Mouse (Mus musculus) heart, embryonic 13.5 days (tissue): ENCODE data around the gene Vmn2r7. TPM values are rescaled to one million over a fixed set of nuclear protein-coding genes. Genes with fewer than 3 reads are reported as not detected.
"Not testable (repeated sequence)": the region's sequence is repeated elsewhere in the genome, so short reads cannot be mapped to it uniquely, and the experiment has no call there.

Experiments
- ATAC-seq: fragments of 200-750 bp; cut with Nextera tagmentation; 2 replicates; pipeline ENCODE4 v1.8.0; 2017; ENCODE audit warnings: moderate TSS enrichment; ENCODE audit not compliant: insufficient number of reproducible peaks, low FRiP score, low TSS enrichment; ENCODE audit errors: extremely low read depth
- H3K27ac ChIP-seq: fragments of 300-500 bp; sonication (generic); replicated peaks from 2 replicates; pipeline ENCODE4 v1.5.1; 2015; ENCODE audit warnings: moderate library complexity, mild to moderate bottlenecking, inconsistent platforms
- H3K27me3 ChIP-seq: fragments of 300-500 bp; sonication (generic); replicated peaks from 2 replicates; pipeline ENCODE4 v1.6.1; 2015; ENCODE audit warnings: mild to moderate bottlenecking, inconsistent platforms
- H3K36me3 ChIP-seq: fragments of 300-500 bp; sonication (generic); 2 replicates; pipeline ENCODE4 v1.6.1; 2015; ENCODE audit warnings: mild to moderate bottlenecking, inconsistent platforms
- H3K4me1 ChIP-seq: fragments of 300-500 bp; sonication (generic); 2 replicates; pipeline ENCODE4 v1.6.1; 2015; ENCODE audit warnings: inconsistent platforms
- H3K4me2 ChIP-seq: fragments of 300-500 bp; sonication (generic); 2 replicates; pipeline ENCODE4 v1.6.1; 2015; ENCODE audit warnings: inconsistent platforms, mild to moderate bottlenecking, moderate library complexity
- H3K4me3 ChIP-seq: fragments of 300-500 bp; sonication (generic); 2 replicates; pipeline ENCODE4 v1.5.1; 2015; ENCODE audit warnings: moderate library complexity, mild to moderate bottlenecking, inconsistent platforms
- H3K9ac ChIP-seq: fragments of 300-500 bp; sonication (generic); 2 replicates; pipeline ENCODE4 v1.6.1; 2015; ENCODE audit warnings: inconsistent platforms, mild to moderate bottlenecking, moderate library complexity
- H3K9me3 ChIP-seq: fragments of 300-500 bp; sonication (generic); 2 replicates; pipeline ENCODE4 v1.6.1; 2016; ENCODE audit warnings: inconsistent platforms
- WGBS: fragments of 180-500 bp; shearing (Covaris S2); methylation state at CpG from one replicate; pipeline ENCODE4 v1.1.7; 2015; ENCODE audit warnings: mixed read lengths; 5-methylcytosine and 5-hydroxymethylcytosine counted together
- polyA plus RNA-seq: library from polyadenylated mRNA; unstranded; fragments of >200 nt; fragmentation: Nextera tagmentation; extraction: Ambion mirVana; gene quantifications from 2 replicates; pipeline ENCODE4 v1.2.1, GENCODE M21; 2015

Gene Vmn2r7
- not detected in 2 replicates for polyA plus RNA-seq

DNA sequence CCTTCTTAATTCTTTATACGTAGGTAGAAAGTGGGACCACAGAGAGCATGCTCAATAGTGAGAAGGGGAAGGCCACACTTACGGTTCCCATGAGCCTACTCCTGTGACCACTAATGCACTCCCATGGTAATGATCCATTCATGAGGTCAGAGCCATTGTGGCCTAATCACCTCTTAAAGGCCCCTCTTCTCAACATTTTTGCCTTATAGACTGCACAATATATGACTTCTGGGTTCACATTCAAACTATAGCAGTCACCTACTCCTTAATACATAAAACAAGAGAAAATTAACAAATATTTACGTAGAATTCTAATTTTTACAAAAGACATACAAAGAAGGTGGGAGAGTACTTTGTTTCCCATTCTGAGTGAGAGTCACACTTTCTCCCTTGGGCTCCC lies at the start of gene Vmn2r7:
Gene Vmn2r7 (minus strand): TSS at position 101 of the 400 bp plus-strand sequence.
- H3K4me2 ChIP-seq, ATAC-seq: not testable (repeated sequence)
- 78% methylated on average over 3 of the region's 3 CpGs for WGBS

DNA sequence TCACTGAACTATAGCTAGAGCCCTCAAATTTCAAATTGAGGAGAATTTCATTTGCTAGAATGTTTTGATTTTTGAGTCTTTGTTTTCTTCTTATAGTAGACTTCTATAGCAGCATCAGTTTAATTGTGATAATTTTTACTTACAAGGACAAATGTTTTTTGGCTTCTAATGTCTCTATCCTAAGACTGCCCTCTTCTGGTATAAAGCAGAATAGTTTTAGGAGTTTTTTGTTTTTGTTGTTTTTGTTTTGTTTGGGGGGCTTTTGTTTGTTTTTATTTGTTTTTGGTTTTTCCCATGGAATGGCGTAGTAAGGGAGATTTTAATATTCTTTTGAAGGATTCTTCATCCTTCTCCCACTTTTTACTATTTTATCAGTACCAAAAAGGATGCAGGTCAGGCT lies 45.2 kb upstream of the Vmn2r7 start:
- 40% methylated on average over 1 of the region's 1 CpGs for WGBS
- Histone ChIP-seq H3K9me3 (no peaks in the 10 kb centered on the region), H3K36me3 (no peaks in the 10 kb centered on the region), H3K4me1 (no peaks in the 10 kb centered on the region), H3K4me3 (no peak overlapping the region), H3K4me2 (no peak overlapping the region), H3K9ac (no peak overlapping the region), H3K27ac (no peak overlapping the region), H3K27me3 (no peaks in the 10 kb centered on the region)
- ATAC-seq = no peak

More for the DNA sequence above, at the start of gene Vmn2r7:
- not testable (repeated sequence) for H3K27ac ChIP-seq, H3K27me3 ChIP-seq, H3K9me3 ChIP-seq, H3K9ac ChIP-seq, H3K36me3 ChIP-seq, H3K4me1 ChIP-seq, H3K4me3 ChIP-seq

DNA sequence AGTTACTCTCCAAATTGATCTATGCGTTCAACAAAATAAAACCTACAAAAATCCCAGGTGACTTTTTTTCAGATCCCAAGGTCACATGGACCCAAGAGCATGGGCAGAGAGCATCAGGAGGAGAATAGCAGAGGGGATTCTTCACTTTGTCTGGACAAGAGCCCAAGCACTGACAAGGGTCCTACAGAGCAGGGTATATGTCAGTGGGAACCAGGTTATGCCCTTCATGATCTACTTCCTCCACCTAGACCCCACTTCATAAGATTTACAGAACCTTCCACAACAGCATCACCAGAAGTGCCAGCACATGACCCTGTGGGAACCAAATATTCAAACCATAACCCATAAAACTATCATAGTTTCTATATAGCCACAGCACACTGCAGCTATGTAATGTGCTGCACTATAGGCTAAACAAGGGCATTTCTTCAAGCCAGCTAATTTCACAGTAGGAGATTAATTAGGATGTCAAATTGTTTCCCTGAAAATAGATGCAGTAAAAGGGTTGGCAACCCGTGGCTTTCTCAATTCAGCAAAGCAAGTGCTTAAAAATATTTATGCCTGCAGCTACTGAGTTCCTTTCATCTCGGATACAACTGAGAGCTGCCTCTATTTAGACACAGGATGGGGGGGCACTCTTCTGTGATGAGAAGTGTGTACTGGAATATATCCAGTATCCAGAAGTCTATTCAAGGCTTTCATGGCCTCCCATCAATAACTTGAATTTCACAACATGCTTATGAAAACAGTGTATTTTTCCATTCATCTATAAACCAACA lies 33.8 kb upstream of the Vmn2r7 start:
- ATAC-seq = no peak
- H3K27me3 ChIP-seq = no peaks in the 10 kb centered on the region

DNA sequence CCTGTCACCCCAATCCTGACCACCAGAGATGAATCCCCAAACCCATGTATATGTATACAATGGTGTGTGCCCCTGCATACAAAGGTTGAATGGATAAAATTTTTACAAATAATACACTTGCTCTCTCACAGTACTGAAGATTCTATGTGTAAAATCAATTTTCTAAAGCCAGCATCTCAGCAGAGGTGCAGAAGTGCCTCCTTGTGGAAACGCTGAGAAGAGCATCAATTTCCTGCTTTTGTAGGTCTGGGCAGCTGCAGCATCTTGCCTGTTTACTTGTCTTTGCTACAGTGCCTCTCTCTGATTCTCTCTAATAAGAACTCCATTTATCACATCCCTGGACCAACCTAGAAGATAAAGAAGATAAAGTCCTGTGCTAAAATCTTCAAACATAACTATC lies 32.1 kb upstream of the Vmn2r7 start:
- no peak overlapping the region for H3K27ac ChIP-seq
- no peaks in the 10 kb centered on the region for H3K27me3 ChIP-seq
- no peak overlapping the region for H3K4me3 ChIP-seq
- no peaks in the 10 kb centered on the region for H3K9me3 ChIP-seq
- no peak for ATAC-seq
- 59% methylated on average over 1 of the region's 1 CpGs for WGBS
- no peak overlapping the region for H3K9ac ChIP-seq
- no peak overlapping the region for H3K4me2 ChIP-seq
- H3K4me1 ChIP-seq = no peaks in the 10 kb centered on the region
- H3K36me3 ChIP-seq = no peaks in the 10 kb centered on the region

More for the DNA sequence above, 33.8 kb upstream of the Vmn2r7 start:
- no peak overlapping the region for H3K4me2 ChIP-seq
- H3K9ac ChIP-seq = no peak overlapping the region
- WGBS = 61% methylated on average over 3 of the region's 3 CpGs
- H3K4me1 ChIP-seq = no peaks in the 10 kb centered on the region
- H3K27ac ChIP-seq = no peak overlapping the region
- no peak overlapping the region for H3K4me3 ChIP-seq
- no peaks in the 10 kb centered on the region for H3K36me3 ChIP-seq
- no peaks in the 10 kb centered on the region for H3K9me3 ChIP-seq

DNA sequence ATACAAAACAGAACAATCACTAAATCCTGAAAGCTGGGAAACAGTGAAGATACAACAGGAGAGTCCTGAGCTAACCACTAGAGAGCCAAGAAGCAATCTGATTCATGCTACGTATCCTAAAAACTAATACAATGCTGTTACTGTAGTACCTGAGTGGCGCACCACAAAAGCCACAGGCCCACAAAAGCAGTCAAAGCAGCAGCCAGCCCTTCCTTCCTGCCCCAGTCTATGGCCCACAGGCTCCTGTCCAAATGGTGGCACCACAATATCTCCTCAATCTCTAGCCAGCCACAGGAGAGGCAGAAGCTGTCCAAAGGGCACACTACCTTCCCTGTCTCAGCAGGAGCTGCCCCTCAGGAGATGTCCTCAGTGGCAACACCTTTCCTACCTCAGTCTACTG lies 1.7 kb downstream of the Vmn2r7 start:
- no peak overlapping the region for H3K4me2 ChIP-seq
- ATAC-seq = no peak
- no peak overlapping the region for H3K27ac ChIP-seq
- no peak overlapping the region for H3K4me3 ChIP-seq
- H3K9ac ChIP-seq = no peak overlapping the region
- H3K4me1 ChIP-seq = no peaks in the 10 kb centered on the region
- H3K27me3 ChIP-seq = no peaks in the 10 kb centered on the region
- no peaks in the 10 kb centered on the region for H3K36me3 ChIP-seq
- H3K9me3 ChIP-seq = no peaks in the 10 kb centered on the region
- 87% methylated on average over 2 of the region's 2 CpGs for WGBS

DNA sequence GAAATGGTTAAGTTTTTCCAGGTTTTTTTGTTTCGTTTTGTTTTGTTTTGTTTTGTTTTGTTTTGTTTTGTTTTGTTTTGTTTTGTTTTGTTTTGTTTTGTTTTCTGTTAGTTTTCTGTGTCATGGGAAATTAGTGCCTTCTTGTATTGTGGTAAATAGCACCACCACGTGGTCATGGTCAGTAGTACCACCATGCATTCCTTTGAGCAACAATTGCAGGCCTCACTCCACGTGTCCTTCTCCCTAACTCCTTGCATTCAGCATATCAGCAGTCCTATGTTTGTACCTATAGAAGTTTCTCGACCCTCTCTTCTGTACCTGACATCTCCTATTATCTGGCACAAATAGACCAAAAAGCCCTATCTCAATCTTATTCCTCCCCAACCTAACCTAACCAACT lies 2.3 kb downstream of the Vmn2r7 start:
- ATAC-seq = no peak
- 9% methylated on average over 4 of the region's 4 CpGs for WGBS
- Histone ChIP-seq H3K4me1 (no peaks in the 10 kb centered on the region), H3K9ac (no peak overlapping the region), H3K4me2 (no peak overlapping the region), H3K9me3 (no peaks in the 10 kb centered on the region), H3K4me3 (no peak overlapping the region), H3K27me3 (no peaks in the 10 kb centered on the region), H3K27ac (no peak overlapping the region), H3K36me3 (no peaks in the 10 kb centered on the region)

DNA sequence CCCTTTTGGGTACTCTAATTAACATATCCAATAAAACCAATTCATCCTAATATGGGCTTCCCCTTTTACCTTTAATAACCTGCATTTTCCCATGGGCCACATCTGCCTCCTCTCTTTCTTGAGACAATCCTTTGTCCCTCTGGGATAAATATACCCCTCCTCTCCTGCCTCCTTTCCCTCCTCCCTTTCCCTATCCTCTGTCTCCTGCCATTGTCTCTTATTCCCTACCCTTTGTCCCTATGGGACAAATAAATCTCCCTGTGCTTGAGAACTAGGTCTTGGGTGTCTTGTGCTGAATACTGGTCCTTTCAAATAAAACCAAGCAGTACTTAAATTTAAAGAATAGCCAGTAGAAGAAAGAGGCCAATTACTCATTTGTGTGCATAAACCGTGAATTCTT lies 13.4 kb downstream of the Vmn2r7 start:
- Histone ChIP-seq H3K9ac (no peak overlapping the region), H3K36me3 (no peaks in the 10 kb centered on the region), H3K27ac (no peak overlapping the region), H3K27me3 (no peaks in the 10 kb centered on the region), H3K4me2 (no peak overlapping the region), H3K4me1 (no peaks in the 10 kb centered on the region), H3K4me3 (no peak overlapping the region), H3K9me3 (no peaks in the 10 kb centered on the region)
- no peak for ATAC-seq
- WGBS = 83% methylated on average over 1 of the region's 1 CpGs

DNA sequence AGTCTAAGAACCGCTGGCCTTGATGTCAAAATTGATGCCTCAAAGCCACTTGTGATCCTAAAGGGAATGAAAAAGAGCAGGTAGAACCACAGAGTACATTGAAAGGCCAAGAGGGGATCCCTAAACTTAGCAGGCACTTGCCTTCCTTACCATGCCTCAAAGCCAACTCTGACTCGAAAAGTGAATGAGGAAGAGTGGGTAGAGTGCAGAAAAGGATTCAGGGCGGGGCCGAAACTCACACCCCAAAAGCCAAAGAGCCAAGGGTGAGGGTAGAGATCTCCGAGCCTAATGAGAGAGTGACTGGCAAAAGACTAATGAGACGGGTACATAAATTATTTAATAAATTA lies 53.3 kb downstream of the Vmn2r7 start:
- Histone ChIP-seq H3K4me1 (no peaks in the 10 kb centered on the region), H3K36me3 (no peaks in the 10 kb centered on the region), H3K9ac (no peak overlapping the region), H3K4me3 (no peak overlapping the region), H3K4me2 (no peak overlapping the region), H3K27ac (no peak overlapping the region), H3K27me3 (no peaks in the 10 kb centered on the region), H3K9me3 (no peaks in the 10 kb centered on the region)
- ATAC-seq = no peak
- WGBS = 52% methylated on average over 6 of the region's 6 CpGs

DNA sequence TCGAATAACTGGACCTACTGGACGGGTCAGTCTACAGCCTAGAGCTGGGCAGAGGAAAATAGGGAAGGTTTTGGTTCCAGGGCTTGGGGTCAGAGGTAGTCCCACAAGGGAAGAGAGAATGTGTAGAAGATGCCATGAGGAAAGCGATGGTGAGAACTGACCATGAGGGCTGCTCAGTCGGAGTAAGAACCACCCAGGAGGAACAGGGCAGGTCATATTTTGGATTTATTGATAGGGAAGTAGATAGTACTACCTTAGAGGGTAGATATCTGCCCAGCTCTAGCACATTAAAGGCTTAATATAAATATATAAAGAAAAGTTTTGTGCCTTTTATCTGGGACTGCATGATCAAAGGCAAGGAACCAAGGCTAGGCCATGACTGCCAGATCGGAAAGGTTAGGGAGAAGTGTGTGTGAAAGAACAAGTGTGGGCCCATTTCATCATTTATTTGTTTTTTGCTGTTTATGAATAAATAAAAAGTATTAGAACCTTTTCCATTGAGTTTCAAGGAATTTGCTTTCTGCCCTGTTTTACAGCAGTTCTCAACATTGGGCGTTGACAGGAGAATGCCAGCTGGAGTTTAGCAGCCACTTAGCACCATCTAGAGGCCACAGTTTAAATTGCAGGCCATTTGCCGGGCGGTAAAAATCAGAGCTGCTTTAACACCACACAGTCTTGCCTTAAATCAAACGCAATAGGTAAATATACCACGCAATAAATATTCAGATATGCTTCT lies 53.9 kb downstream of the Vmn2r7 start:
- no peaks in the 10 kb centered on the region for H3K27me3 ChIP-seq
- no peaks in the 10 kb centered on the region for H3K36me3 ChIP-seq
- ATAC-seq = no peak
- H3K4me1 ChIP-seq = no peaks in the 10 kb centered on the region
- H3K4me2 ChIP-seq = no peak overlapping the region
- H3K27ac ChIP-seq = no peak overlapping the region
- H3K9me3 ChIP-seq = no peaks in the 10 kb centered on the region
- WGBS = 45% methylated on average over 10 of the region's 10 CpGs
- H3K4me3 ChIP-seq = no peak overlapping the region
- no peak overlapping the region for H3K9ac ChIP-seq

DNA sequence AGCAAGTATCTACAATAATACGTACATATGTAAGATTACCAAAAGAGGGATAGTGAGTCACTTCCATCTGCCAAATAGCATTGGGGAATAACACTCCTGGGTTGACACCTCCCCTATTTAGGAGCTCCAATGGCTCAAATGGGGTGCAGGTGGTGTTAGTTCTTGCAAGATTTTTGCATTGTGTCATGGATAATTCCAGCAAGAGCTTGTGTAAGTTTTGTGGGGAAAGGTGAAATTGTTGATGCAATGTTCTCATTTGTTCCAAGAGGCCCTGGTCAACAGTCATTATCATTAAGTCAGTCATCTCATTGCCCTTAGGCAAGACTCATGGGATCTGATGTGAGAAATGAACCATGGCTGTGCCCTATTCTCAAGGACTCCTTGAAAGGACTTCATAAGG lies 61.7 kb downstream of the Vmn2r7 start:
- no peaks in the 10 kb centered on the region for H3K27me3 ChIP-seq
- no peak overlapping the region for H3K4me3 ChIP-seq
- ATAC-seq = no peak
- H3K4me2 ChIP-seq = no peak overlapping the region
- H3K9ac ChIP-seq = no peak overlapping the region
- H3K4me1 ChIP-seq = no peaks in the 10 kb centered on the region
- H3K27ac ChIP-seq = no peak overlapping the region
- no peaks in the 10 kb centered on the region for H3K36me3 ChIP-seq
- H3K9me3 ChIP-seq = no peaks in the 10 kb centered on the region
- 89% methylated on average over 1 of the region's 1 CpGs for WGBS

DNA sequence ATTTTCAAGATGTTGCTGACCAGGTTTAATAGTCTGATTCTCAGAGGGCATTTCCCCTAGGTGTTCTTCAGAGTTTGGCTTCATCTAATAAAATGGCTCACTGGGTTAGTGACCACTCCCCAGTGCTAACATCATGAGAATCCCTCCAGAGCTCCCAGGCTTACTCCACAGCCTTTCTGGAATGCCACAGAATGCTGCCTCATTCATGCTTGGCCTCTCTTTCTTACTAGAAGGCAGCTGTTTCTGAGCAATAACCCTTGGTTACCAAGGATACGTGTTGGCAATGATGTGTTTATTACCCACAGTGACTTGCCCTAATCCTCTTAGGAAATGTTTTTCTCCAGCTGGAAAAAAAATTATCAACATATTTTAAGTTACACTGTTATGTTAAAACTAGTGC lies 72.4 kb downstream of the Vmn2r7 start:
- no peaks in the 10 kb centered on the region for H3K4me1 ChIP-seq
- no peaks in the 10 kb centered on the region for H3K9me3 ChIP-seq
- H3K4me2 ChIP-seq = no peak overlapping the region
- ATAC-seq = no peak
- H3K27me3 ChIP-seq = no peaks in the 10 kb centered on the region
- WGBS = 85% methylated on average over 1 of the region's 1 CpGs
- no peak overlapping the region for H3K27ac ChIP-seq
- no peak overlapping the region for H3K9ac ChIP-seq
- no peaks in the 10 kb centered on the region for H3K36me3 ChIP-seq
- H3K4me3 ChIP-seq = no peak overlapping the region

DNA sequence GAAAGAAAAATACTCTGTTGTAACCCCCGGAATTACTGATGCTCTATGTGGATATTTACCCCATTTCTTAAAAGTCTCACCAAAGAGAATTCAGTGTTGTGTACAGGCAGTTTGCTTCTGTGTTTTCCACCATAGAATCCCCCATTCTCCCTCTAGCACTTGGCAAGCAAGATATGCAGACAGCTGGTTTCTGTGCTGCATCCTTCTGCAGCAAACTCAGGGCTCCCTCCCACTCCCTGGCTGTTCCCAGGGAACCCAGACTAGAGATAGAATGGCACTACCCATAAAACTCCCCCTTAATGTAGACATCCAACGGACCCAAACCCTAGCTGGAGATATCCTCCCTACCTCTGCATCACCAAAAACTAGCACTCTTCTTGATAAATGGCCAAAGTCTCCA lies 88.4 kb downstream of the Vmn2r7 start:
- no peak for ATAC-seq
- Histone ChIP-seq H3K4me3 (no peak overlapping the region), H3K27me3 (no peaks in the 10 kb centered on the region), H3K4me2 (no peak overlapping the region), H3K27ac (no peak overlapping the region), H3K9me3 (0 out of 2 replicates have a peak, but pooled peaks cover 9% of the 10 kb centered on the region), H3K36me3 (no peaks in the 10 kb centered on the region), H3K9ac (no peak overlapping the region), H3K4me1 (no peaks in the 10 kb centered on the region)
- 76% methylated on average over 2 of the region's 2 CpGs for WGBS
